Mouse (Mus musculus) limb, embryonic 10.5 days (tissue): ENCODE data around the gene Azin2. TPM values are rescaled to one million over a fixed set of nuclear protein-coding genes. Genes with fewer than 3 reads are reported as not detected.

Experiments used
- DNase-seq: peaks from one replicate; pipeline ENCODE4 v3.0.0-alpha.2; 2017; ENCODE audit warnings: low spot score
- H3K27ac ChIP-seq: fragments of 300-500 bp; sonication (generic); 2 replicates; pipeline ENCODE4 v1.5.1; 2016; ENCODE audit warnings: mild to moderate bottlenecking
- H3K27me3 ChIP-seq: fragments of 300-500 bp; sonication (generic); 2 replicates; pipeline ENCODE4 v1.6.1; 2016; ENCODE audit warnings: low read depth, mild to moderate bottlenecking; ENCODE audit not compliant: poor library complexity, severe bottlenecking
- H3K36me3 ChIP-seq: fragments of 300-500 bp; sonication (generic); 2 replicates; pipeline ENCODE4 v1.6.1; 2016; ENCODE audit warnings: mild to moderate bottlenecking, moderate library complexity
- H3K4me1 ChIP-seq: fragments of 300-500 bp; sonication (generic); 2 replicates; pipeline ENCODE4 v1.6.1; 2016
- H3K4me3 ChIP-seq: fragments of 300-500 bp; sonication (generic); 2 replicates; pipeline ENCODE4 v1.5.1; 2016; ENCODE audit warnings: mild to moderate bottlenecking, moderate library complexity
- H3K9me3 ChIP-seq: fragments of 300-500 bp; sonication (generic); replicated peaks from 2 replicates; pipeline ENCODE4 v1.6.1; 2016; ENCODE audit warnings: mild to moderate bottlenecking
- WGBS: fragments of 180-500 bp; shearing (Covaris S2); methylation state at CpG from one replicate; pipeline ENCODE4 v1.1.7; 2016; 5-methylcytosine and 5-hydroxymethylcytosine counted together
- polyA plus RNA-seq: library from polyadenylated mRNA; unstranded; fragments of >200 nt; fragmentation: Nextera tagmentation; extraction: Ambion mirVana; gene quantifications from 2 replicates; pipeline ENCODE4 v1.2.1, GENCODE M21; 2016

The Azin2 gene
- polyA plus RNA-seq, 1 experiment from 2014 or later = 15.4 TPM

GRCm38 (mm10) chr4:128991500-128992008 lies 29.3 kb upstream of the Azin2 start, which contains the start of gene Ak2:
Gene Ak2 (plus strand): TSS chr4:128991958.
- Histone ChIP-seq H3K9me3 (no peaks in the 10 kb centered on the region), H3K4me3 (peak within 1 kb of the TSS; percentile 91), H3K36me3 (peaks cover 17% of the 10 kb centered on the region), H3K4me1 (peaks cover 32% of the 10 kb centered on the region), H3K27ac (peak within 1 kb of the TSS; percentile 63; the same call in 1 of the 2 replicates), H3K27me3 (no peaks in the 10 kb centered on the region)
- 92% methylated on average over 9 of the region's 9 CpGs for WGBS
- no peak for DNase-seq

- H3K9me3 ChIP-seq = no peaks in the 10 kb centered on the region
- H3K4me1 ChIP-seq = peaks cover 22% of the 10 kb centered on the region
- no peak overlapping the region for H3K27ac ChIP-seq
- H3K27me3 ChIP-seq = no peaks in the 10 kb centered on the region
- H3K4me3 ChIP-seq = no peak overlapping the region
- no peak for DNase-seq
- peaks cover under 1% of the 10 kb centered on the region; the same call in 1 of the 2 replicates for H3K36me3 ChIP-seq
- 67% methylated on average over 11 of the region's 11 CpGs for WGBS
These were observed 27.4 kb upstream of the Azin2 start for GRCm38 (mm10) chr4:128989678-128990077.

DNA sequence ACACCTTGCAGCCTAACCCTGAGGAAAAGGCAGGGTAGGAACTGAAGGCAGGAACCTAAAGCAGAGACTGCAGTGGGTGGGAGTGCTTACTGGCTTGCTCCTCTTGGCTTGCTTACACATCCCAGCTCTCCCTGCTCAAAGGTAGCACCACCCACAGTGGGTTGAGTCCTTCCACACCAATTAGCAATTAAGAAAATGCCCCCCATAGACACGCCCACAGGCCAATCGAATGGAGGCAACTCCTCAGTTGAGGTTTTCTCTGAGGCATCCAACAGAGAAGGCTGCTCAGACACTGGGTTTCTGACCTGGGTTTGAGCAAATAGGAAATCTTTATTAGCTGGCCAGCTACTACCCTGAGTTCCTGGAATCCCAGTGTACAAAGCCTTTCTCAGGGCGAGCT lies 26.7 kb upstream of the Azin2 start:
- Histone ChIP-seq H3K36me3 (no peaks in the 10 kb centered on the region), H3K27me3 (no peaks in the 10 kb centered on the region), H3K9me3 (no peaks in the 10 kb centered on the region), H3K4me3 (no peak overlapping the region), H3K4me1 (peaks cover 14% of the 10 kb centered on the region), H3K27ac (no peak overlapping the region)
- no peak for DNase-seq
- 65% methylated on average over 3 of the region's 3 CpGs for WGBS

DNA sequence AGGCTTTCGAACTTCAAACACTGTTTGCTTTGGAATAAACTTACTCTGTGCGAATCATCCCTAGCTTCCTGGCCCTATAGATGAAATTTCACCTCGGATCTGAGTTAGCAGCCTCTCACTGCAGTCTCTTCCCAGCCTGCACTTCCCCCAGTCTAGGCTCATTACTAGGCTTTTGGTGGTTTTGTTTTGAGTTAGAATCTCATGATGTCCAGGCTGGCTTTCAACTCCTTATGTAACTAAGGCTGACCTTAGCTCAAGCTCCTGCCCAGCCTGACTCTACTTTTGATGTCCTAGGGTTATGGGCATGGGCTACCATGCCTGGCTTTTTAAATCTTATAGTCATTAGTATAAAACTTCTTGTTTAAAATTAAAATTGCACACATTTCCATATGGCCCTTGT lies 22.4 kb upstream of the Azin2 start:
- DNase-seq = no peak
- Histone ChIP-seq H3K27ac (no peak overlapping the region), H3K4me3 (no peak overlapping the region), H3K9me3 (no peaks in the 10 kb centered on the region), H3K4me1 (no peaks in the 10 kb centered on the region), H3K27me3 (no peaks in the 10 kb centered on the region), H3K36me3 (no peaks in the 10 kb centered on the region)
- 81% methylated on average over 3 of the region's 3 CpGs for WGBS

GRCm38 (mm10) chr4:128983656-128984055 lies 21.4 kb upstream of the Azin2 start:
- Histone ChIP-seq H3K9me3 (no peaks in the 10 kb centered on the region), H3K27ac (no peak overlapping the region), H3K27me3 (no peaks in the 10 kb centered on the region), H3K4me1 (no peaks in the 10 kb centered on the region), H3K4me3 (no peak overlapping the region), H3K36me3 (no peaks in the 10 kb centered on the region)
- no peak for DNase-seq
- 52% methylated on average over 2 of the region's 2 CpGs for WGBS

GRCm38 (mm10) chr4:128983151-128983550 lies 20.9 kb upstream of the Azin2 start:
- Histone ChIP-seq H3K4me3 (no peak overlapping the region), H3K27ac (no peak overlapping the region), H3K27me3 (no peaks in the 10 kb centered on the region), H3K36me3 (no peaks in the 10 kb centered on the region), H3K4me1 (no peaks in the 10 kb centered on the region), H3K9me3 (no peaks in the 10 kb centered on the region)
- no peak for DNase-seq
- WGBS = 86% methylated on average over 2 of the region's 2 CpGs

GRCm38 (mm10) chr4:128981833-128982180 lies 19.6 kb upstream of the Azin2 start:
- no peaks in the 10 kb centered on the region for H3K36me3 ChIP-seq
- no peak overlapping the region for H3K27ac ChIP-seq
- H3K9me3 ChIP-seq = no peaks in the 10 kb centered on the region
- WGBS = 74% methylated on average over 11 of the region's 11 CpGs
- no peaks in the 10 kb centered on the region for H3K4me1 ChIP-seq
- DNase-seq = no peak
- no peaks in the 10 kb centered on the region for H3K27me3 ChIP-seq
- H3K4me3 ChIP-seq = no peak overlapping the region

GRCm38 (mm10) chr4:128980890-128981832 lies 18.9 kb upstream of the Azin2 start:
- no peak for DNase-seq
- H3K27me3 ChIP-seq = no peaks in the 10 kb centered on the region
- no peaks in the 10 kb centered on the region for H3K4me1 ChIP-seq
- WGBS = 88% methylated on average over 12 of the region's 12 CpGs
- no peak overlapping the region for H3K4me3 ChIP-seq
- no peaks in the 10 kb centered on the region for H3K36me3 ChIP-seq
- no peak overlapping the region for H3K27ac ChIP-seq
- H3K9me3 ChIP-seq = no peaks in the 10 kb centered on the region

- Histone ChIP-seq H3K9me3 (no peaks in the 10 kb centered on the region), H3K36me3 (no peaks in the 10 kb centered on the region), H3K27me3 (no peaks in the 10 kb centered on the region), H3K27ac (no peak overlapping the region), H3K4me1 (no peaks in the 10 kb centered on the region), H3K4me3 (no peak overlapping the region)
- 61% methylated on average over 1 of the region's 1 CpGs for WGBS
- no peak for DNase-seq
These were observed 16.4 kb upstream of the Azin2 start for GRCm38 (mm10) chr4:128978634-128979033.

DNA sequence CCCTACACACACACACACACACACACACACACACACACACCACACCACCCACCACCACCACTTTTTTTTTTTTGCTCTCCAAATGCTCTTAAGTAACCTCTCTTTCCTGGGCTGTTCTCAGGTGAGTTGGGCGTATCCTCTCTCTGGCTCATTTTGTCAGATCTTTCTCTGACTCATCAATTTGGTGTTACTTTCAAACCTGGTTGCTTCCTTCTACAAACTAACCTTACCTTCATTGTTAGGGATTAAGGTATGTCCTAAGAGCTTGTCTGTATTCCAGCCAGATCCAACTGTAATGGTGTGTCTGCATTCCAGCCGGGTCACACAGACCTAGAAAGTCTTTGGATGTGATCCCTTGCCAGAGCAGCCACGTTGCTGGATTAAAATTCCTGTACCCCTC lies 15.0 kb upstream of the Azin2 start:
- H3K9me3 ChIP-seq = no peaks in the 10 kb centered on the region
- no peaks in the 10 kb centered on the region for H3K36me3 ChIP-seq
- no peaks in the 10 kb centered on the region for H3K4me1 ChIP-seq
- DNase-seq = no peak
- H3K27ac ChIP-seq = no peak overlapping the region
- 78% methylated on average over 3 of the region's 3 CpGs for WGBS
- H3K27me3 ChIP-seq = no peaks in the 10 kb centered on the region
- no peak overlapping the region for H3K4me3 ChIP-seq

DNA sequence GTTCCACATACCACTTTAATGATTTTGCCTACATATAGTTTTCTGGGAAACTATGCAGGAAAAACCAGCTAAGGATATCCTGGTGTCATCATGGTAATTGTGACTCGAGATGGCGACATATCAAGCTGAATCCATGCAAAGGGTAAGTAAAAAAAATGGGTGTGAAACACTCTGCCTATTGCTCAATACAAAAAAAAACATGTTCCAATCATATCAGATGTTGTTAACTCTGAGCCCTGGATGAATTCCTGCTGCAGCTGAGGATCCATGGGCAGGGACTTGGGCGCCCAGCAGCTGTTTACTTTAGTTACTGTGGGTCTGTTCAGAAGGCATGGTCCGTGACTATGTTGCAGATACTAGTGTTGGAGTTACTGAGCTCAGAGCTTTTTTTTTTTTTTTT lies 14.3 kb upstream of the Azin2 start:
- H3K9me3 ChIP-seq = no peaks in the 10 kb centered on the region
- no peak overlapping the region for H3K4me3 ChIP-seq
- H3K36me3 ChIP-seq = no peaks in the 10 kb centered on the region
- no peaks in the 10 kb centered on the region for H3K27me3 ChIP-seq
- no peaks in the 10 kb centered on the region for H3K4me1 ChIP-seq
- 93% methylated on average over 4 of the region's 4 CpGs for WGBS
- H3K27ac ChIP-seq = no peak overlapping the region
- no peak for DNase-seq

- no peaks in the 10 kb centered on the region for H3K36me3 ChIP-seq
- no peaks in the 10 kb centered on the region for H3K4me1 ChIP-seq
- no peak overlapping the region for H3K27ac ChIP-seq
- no peak for DNase-seq
- no peaks in the 10 kb centered on the region for H3K27me3 ChIP-seq
- 85% methylated on average over 8 of the region's 8 CpGs for WGBS
- H3K4me3 ChIP-seq = no peak overlapping the region
- H3K9me3 ChIP-seq = no peaks in the 10 kb centered on the region
These were observed 12.4 kb upstream of the Azin2 start for GRCm38 (mm10) chr4:128974677-128975076.

DNA sequence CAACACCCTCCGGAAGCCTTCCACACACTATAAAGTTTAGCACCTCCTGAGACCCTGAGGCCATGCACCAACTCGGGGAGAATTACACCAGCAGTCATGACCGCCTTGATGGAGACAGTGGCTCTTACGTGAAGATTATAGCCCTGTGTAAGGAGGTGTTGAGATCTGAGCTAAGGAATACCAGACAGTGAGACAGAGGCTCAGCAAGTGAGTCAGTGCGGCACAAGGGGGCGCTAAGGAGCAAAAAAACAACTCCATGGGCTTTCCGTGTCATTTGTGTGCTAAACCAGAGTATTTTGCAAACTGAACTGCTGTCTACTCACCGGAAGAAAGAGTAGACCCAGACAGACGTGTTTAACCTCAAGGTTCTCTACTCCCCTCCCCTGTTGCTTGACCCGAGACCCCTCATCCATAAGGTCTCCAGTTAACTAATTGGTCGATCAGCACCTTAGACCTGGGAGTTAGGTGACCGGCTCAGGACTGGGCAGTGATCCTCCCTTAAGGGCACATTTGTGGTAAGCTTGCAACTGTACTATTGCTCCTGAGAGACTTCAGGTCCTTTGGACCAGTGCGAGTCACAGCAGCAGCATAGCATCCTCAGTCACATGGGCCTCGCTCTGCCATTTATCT lies 8.9 kb upstream of the Azin2 start:
- Histone ChIP-seq H3K36me3 (no peaks in the 10 kb centered on the region), H3K9me3 (no peaks in the 10 kb centered on the region), H3K4me1 (no peaks in the 10 kb centered on the region), H3K4me3 (no peak overlapping the region), H3K27me3 (no peaks in the 10 kb centered on the region), H3K27ac (no peak overlapping the region)
- 50% methylated on average over 14 of the region's 14 CpGs for WGBS
- DNase-seq = peak; percentile 82
